Mouse (Mus musculus): ENCODE measurements around the gene Map2k7. TPM values are rescaled to one million over a fixed set of nuclear protein-coding genes. Genes with fewer than 3 reads are reported as not detected.

The Map2k7 gene
- 35.7 and 51.6 TPM in 2 replicates for total RNA-seq (2017)

DNA sequence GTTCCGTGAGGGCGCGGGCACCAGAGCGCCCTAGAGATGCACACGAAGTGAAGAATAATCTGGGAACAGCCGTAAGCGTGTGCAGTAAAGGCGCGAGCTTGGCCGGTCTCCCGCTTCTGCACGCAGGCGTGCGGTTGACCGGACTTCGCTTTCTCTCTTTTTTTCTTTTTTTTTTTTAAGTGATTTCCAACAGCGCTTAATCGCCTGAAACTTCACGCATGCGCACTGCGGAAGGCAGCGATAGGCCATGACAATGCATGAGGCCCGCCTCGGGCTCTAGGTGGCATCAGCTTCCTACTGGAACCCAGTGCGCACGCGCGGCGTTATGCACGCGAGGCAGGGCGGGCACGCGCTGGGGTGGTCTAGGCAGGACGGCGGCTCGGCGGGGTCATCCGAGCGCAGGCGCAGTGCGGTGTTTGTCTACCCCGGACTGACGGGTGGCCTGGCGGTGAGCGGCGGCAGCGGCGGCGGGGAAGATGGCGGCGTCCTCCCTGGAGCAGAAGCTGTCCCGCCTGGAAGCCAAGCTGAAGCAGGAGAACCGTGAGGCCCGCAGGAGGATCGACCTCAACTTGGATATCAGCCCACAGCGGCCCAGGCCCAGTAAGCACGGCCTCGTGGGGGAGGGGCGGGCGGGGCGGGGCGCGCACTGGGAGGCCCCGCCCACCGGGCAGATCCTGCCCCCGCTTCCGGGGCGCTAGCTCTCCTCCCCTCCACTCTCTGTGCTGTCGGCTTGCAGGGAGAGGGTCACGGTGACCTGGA, at the start of gene Map2k7, which contains the start of gene Gm49320:
Gene Map2k7, plus strand, starts transcription at position 307 of the 759 bp plus-strand sequence.
Gene Gm49320, plus strand, starts transcription at position 432 of the 759 bp plus-strand sequence.
- ATAC-seq (replicated peaks in 1 of 2; ENCODE audit: insufficient read depth in 1 of 2, low FRiP score in 2 of 2, low TSS enrichment in 1 of 2, low read depth in 1 of 2, poor library complexity in 2 of 2, severe bottlenecking in 2 of 2): peak; percentile 92 to 94

GRCm38 (mm10) chr8:4189031-4189722, 49.4 kb upstream of the Map2k7 start:
- no peak for ATAC-seq (replicated peaks in 1 of 2; ENCODE audit: insufficient read depth in 1 of 2, low FRiP score in 2 of 2, low TSS enrichment in 1 of 2, low read depth in 1 of 2, poor library complexity in 2 of 2, severe bottlenecking in 2 of 2)

DNA sequence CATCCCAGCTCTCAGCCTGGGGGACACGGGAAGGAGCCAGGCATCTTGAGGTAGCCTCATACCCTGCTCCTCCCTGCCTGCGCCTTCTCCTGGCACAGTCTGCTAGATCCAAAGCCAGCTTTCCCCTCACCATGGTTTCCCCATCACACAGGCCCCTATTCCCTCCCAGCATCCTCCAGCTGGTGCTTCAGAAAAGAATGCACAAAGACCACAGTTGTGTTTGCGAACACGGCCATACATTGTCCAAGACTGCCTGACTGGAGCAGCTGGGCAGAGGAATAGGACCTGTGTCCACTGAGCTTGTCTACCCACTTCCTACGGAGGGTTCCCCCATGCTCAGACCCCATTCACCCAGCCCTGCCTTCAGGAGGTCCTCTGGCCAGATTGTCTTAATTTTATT, 46.2 kb upstream of the Map2k7 start:
- no peak for ATAC-seq (replicated peaks in 1 of 2; ENCODE audit: insufficient read depth in 1 of 2, low FRiP score in 2 of 2, low TSS enrichment in 1 of 2, low read depth in 1 of 2, poor library complexity in 2 of 2, severe bottlenecking in 2 of 2)

DNA sequence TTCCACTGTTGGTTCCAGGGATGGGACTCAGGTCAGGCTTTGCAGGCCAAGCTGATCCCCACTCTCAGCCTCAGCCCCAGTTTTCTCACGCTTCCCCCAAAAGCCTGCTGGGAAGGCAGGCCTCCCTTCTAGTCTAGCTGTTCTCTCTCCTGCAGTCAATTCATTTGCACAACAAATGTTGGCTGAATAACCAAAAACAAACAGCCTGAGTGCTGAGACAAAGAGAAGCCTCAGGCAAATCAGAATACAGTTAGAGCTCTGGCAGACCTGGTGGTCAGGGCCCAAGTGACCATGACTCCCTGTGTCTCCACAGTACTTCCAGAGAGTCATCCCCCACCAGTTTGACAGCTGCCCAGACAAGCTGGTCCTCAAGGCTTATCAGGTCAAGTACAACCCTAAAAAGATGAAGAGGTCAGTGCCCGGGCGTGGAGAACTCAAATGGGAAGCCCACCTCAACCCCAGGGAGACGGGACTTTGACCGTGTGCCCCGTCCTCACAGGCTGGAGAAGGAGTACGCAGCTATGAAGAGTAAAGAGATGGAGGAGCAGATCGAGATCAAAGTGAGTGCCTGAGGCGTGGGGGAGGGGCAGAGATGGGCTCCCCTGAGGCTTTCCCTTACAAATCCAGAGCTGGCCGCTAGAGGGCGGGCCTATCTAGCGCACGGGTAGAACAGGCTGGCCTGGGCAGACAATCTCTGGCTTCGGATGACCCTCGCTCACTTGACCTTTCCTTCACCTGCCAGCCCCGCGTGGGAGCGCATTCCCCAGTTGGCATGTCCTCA, 45.5 kb upstream of the Map2k7 start:
- ATAC-seq (replicated peaks in 1 of 2; ENCODE audit: insufficient read depth in 1 of 2, low FRiP score in 2 of 2, low TSS enrichment in 1 of 2, low read depth in 1 of 2, poor library complexity in 2 of 2, severe bottlenecking in 2 of 2): peak; percentile 81 to 89

GRCm38 (mm10) chr8:4193588-4193894, 45.0 kb upstream of the Map2k7 start:
- ATAC-seq (replicated peaks in 1 of 2; ENCODE audit: insufficient read depth in 1 of 2, low FRiP score in 2 of 2, low TSS enrichment in 1 of 2, low read depth in 1 of 2, poor library complexity in 2 of 2, severe bottlenecking in 2 of 2): peak in 1 of 2 experiments; percentile 38; a peak in 1 of 4 replicates

GRCm38 (mm10) chr8:4201321-4201720, 37.2 kb upstream of the Map2k7 start:
- ATAC-seq (replicated peaks in 1 of 2; ENCODE audit: insufficient read depth in 1 of 2, low FRiP score in 2 of 2, low TSS enrichment in 1 of 2, low read depth in 1 of 2, poor library complexity in 2 of 2, severe bottlenecking in 2 of 2): peak; percentile 77

DNA sequence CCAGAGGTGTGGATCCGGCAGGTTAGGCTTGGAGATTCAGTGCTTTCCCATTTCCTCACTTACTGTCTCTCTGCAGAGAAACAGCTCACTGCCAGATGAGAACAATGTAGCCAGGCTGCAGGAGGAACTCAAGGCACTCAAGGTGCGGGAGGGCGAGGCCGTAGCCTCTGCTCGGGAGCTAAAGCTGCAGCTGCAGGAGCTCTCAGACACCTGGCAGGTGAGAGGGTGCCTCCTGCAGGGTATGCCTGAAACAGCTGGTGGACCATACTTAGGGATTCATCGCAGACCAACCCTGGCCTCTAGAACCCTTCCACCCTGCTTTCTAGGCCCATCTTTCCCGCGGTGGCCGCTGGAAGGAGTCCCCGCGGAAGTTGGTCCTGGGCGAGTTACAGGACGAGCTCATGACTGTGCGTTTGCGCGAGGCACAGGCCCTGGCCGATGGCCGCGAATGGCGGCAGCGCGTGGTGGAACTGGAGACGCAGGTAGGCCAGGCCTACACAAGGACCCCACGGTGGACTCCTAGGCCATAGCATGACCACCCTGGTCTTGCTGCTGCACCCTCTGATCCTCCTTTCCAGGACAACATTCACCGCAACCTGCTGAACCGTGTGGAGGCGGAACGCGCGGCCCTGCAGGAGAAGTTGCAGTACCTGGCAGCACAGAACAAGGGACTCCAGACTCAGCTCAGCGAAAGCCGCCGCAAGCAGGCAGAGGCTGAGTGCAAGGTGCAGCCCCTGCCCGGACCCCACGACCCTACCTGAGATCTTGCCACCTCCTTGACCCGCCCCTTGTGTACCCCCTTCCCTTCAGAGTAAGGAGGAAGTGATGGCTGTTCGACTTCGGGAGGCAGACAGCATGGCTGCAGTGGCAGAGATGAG, 33.1 kb upstream of the Map2k7 start:
- ATAC-seq (replicated peaks in 1 of 2; ENCODE audit: insufficient read depth in 1 of 2, low FRiP score in 2 of 2, low TSS enrichment in 1 of 2, low read depth in 1 of 2, poor library complexity in 2 of 2, severe bottlenecking in 2 of 2): no peak

GRCm38 (mm10) chr8:4206182-4207015, 32.1 kb upstream of the Map2k7 start:
- ATAC-seq (replicated peaks in 1 of 2; ENCODE audit: insufficient read depth in 1 of 2, low FRiP score in 2 of 2, low TSS enrichment in 1 of 2, low read depth in 1 of 2, poor library complexity in 2 of 2, severe bottlenecking in 2 of 2): no peak

GRCm38 (mm10) chr8:4207016-4207350, 31.6 kb upstream of the Map2k7 start:
- ATAC-seq (replicated peaks in 1 of 2; ENCODE audit: insufficient read depth in 1 of 2, low FRiP score in 2 of 2, low TSS enrichment in 1 of 2, low read depth in 1 of 2, poor library complexity in 2 of 2, severe bottlenecking in 2 of 2): no peak

DNA sequence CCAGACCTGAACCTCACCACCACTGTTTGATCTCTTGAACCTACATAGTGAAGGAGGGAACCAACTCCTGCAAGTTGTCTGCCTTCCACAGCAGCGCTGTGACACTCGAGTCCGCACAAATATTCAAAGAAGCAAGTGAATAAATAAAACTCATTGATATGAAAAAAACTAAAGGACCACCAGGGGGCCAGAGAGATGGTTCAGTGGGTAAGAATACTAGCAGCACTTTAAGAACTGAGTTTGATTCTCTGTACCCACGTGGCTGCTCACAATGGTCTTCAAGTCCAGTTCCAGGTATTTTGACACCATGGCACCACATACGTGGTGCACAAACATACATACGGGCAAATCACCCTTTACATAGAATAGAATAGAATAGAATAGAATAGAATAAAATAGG, 27.4 kb upstream of the Map2k7 start:
- ATAC-seq (replicated peaks in 1 of 2; ENCODE audit: insufficient read depth in 1 of 2, low FRiP score in 2 of 2, low TSS enrichment in 1 of 2, low read depth in 1 of 2, poor library complexity in 2 of 2, severe bottlenecking in 2 of 2): no peak

GRCm38 (mm10) chr8:4212809-4213209, 25.7 kb upstream of the Map2k7 start:
- 0 out of 4 replicates have a peak, but pooled peaks of 1 of the 2 experiments have one; percentile 4 for ATAC-seq (replicated peaks in 1 of 2; ENCODE audit: insufficient read depth in 1 of 2, low FRiP score in 2 of 2, low TSS enrichment in 1 of 2, low read depth in 1 of 2, poor library complexity in 2 of 2, severe bottlenecking in 2 of 2)

DNA sequence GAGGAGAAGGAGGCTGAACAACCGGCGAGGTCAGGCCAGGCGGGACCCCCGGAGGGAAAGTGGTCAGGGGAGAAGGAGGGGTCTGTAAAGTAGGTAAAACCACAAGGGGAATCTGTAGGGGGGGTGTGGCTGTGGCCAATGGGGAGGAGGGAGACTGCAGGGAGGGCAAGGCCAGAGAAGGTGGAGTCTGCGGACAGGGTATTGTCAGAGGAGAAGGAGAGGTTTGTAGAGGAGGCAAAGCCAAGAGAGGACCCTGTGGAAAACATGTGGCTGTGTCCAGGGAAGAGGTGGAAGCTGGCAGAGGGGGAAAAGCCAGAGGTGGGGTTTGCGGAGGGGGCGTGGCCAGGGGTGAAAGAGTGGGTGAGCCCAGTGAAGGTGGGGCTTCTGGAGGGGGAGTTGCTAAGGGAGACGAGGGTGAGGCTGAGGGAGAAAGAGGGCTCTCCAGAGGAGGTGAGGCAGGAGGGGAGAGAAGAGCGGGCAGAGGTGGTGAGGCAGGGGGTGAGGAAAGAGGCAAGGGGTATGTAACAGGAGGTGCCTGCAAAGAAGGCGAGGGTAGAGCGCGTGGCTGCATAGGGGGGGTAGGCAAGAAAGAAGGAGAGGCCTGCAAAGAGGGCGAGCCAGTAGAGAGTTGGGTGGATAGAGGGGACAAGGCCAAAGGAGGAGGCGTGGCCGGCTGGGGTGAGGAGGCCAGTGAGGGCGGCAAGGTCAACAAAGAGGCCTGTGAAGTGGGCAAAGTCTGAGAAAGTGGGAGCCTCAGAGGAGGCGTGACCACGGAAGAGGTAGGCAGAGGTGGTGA, 25.1 kb upstream of the Map2k7 start:
- ATAC-seq (replicated peaks in 1 of 2; ENCODE audit: insufficient read depth in 1 of 2, low FRiP score in 2 of 2, low TSS enrichment in 1 of 2, low read depth in 1 of 2, poor library complexity in 2 of 2, severe bottlenecking in 2 of 2): peak; percentile 40 to 52

GRCm38 (mm10) chr8:4214006-4214980, 24.2 kb upstream of the Map2k7 start:
- ATAC-seq (replicated peaks in 1 of 2; ENCODE audit: insufficient read depth in 1 of 2, low FRiP score in 2 of 2, low TSS enrichment in 1 of 2, low read depth in 1 of 2, poor library complexity in 2 of 2, severe bottlenecking in 2 of 2): peak; percentile 76 to 81

DNA sequence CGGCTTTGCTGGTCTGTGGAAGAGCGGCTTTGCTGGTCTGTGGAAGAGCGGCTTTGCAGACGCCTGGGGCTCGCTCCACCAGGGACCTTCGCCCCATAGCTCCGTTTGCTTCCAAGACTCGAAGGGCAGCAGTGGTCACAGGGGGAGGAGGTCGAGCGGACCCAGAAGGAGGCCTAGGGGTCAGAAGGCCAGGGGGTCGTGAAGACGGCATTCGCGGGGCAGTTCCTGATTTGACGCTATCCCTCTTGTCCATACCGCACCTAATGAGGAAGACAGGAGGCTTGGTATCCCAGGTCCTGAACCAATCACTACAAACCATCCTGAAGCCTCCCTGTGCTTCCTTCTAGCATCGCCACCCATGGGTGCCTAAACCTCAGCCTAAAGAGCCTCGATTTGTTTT, 22.2 kb upstream of the Map2k7 start:
- ATAC-seq (replicated peaks in 1 of 2; ENCODE audit: insufficient read depth in 1 of 2, low FRiP score in 2 of 2, low TSS enrichment in 1 of 2, low read depth in 1 of 2, poor library complexity in 2 of 2, severe bottlenecking in 2 of 2): no peak

Measured in hematopoietic stem cell, adult 5-6 weeks (primary cell).